Mouse (Mus musculus) CH12.LX (cell line): Measurements from ENCODE around the gene Eras. TPM values are rescaled to one million over a fixed set of nuclear protein-coding genes. Genes with fewer than 3 reads are reported as not detected.
A peak's percentile ranks its signal among the peaks of the same experiment; 100 is the strongest.

Source experiments
- DNase-seq: peaks from one replicate; pipeline ENCODE4 v3.0.0-alpha.2; 2013; ENCODE audit errors: extremely low read depth
- H3K27ac ChIP-seq: 2 replicates; pipeline ENCODE4 v1.5.1; 2012; ENCODE audit warnings: low read depth, mild to moderate bottlenecking, control low read depth, moderate library complexity; ENCODE audit not compliant: insufficient read depth
- H3K27me3 ChIP-seq: replicated peaks from 2 replicates; pipeline ENCODE3; 2012; ENCODE audit warnings: inconsistent platforms
- H3K36me3 ChIP-seq, 2 experiments: replicated peaks in 1 of 2; 2 replicates each; pipeline versions ENCODE3 to v1.6.1; 2012; ENCODE audit warnings: inconsistent platforms in 1 of 2, low read length in 1 of 2, mild to moderate bottlenecking in 1 of 2, mixed read lengths in 1 of 2, moderate library complexity in 1 of 2; ENCODE audit not compliant: control insufficient read depth in 1 of 2, insufficient read depth in 1 of 2
- H3K4me1 ChIP-seq, 2 experiments: 2 replicates each; pipeline ENCODE4 v1.6.1; 2012; ENCODE audit warnings: inconsistent platforms in 1 of 2, moderate library complexity in 1 of 2; ENCODE audit not compliant: insufficient read depth in 2 of 2, control insufficient read depth in 1 of 2
- H3K4me2 ChIP-seq: 2 replicates; pipeline ENCODE4 v1.6.1; 2012; ENCODE audit warnings: low read depth, mild to moderate bottlenecking, control low read depth; ENCODE audit not compliant: poor library complexity, insufficient read depth, severe bottlenecking
- H3K4me3 ChIP-seq, 3 experiments: fragments of 150-350 bp in 1 of 3; sonication (generic) in 1 of 3; replicated peaks in 1 of 3; 2 replicates each; pipeline versions ENCODE3 to v1.5.1; 2011 to 2012; ENCODE audit warnings: low read depth in 2 of 3, low read length in 2 of 3, mild to moderate bottlenecking in 2 of 3, moderate library complexity in 2 of 3, control low read depth in 1 of 3, improper control_type of control experiment in 1 of 3, inconsistent platforms in 1 of 3, mixed read lengths in 1 of 3; ENCODE audit not compliant: poor library complexity in 1 of 3
- H3K79me2 ChIP-seq: replicated peaks from 2 replicates; pipeline ENCODE4 v1.6.1; 2012; ENCODE audit warnings: mild to moderate bottlenecking, moderate library complexity; ENCODE audit not compliant: control insufficient read depth, poor library complexity, insufficient read depth, severe bottlenecking; ENCODE audit errors: extremely low read depth
- H3K9ac ChIP-seq: 2 replicates; pipeline ENCODE4 v1.6.1; 2012; ENCODE audit warnings: low read depth, mild to moderate bottlenecking, control low read depth, moderate library complexity; ENCODE audit not compliant: insufficient read depth
- H3K9me3 ChIP-seq: replicated peaks from 2 replicates; pipeline ENCODE3; 2012; ENCODE audit warnings: low read length, inconsistent platforms, mixed read lengths
- BHLHE40 ChIP-seq: IDR thresholded peaks from 2 replicates; pipeline ENCODE4 v1.6.1; 2011; ENCODE audit warnings: mild to moderate bottlenecking, low read depth, low read length, improper control_type of control experiment
- CHD1 ChIP-seq: IDR thresholded peaks from 2 replicates; pipeline ENCODE4 v1.6.1; 2012; ENCODE audit warnings: low read depth, low read length, improper control_type of control experiment, inconsistent platforms
- CHD2 ChIP-seq: IDR thresholded peaks from 2 replicates; pipeline ENCODE4 v1.6.1; 2011; ENCODE audit warnings: low read length, improper control_type of control experiment
- CTCF ChIP-seq, 2 experiments: IDR thresholded peaks in 1 of 2; conservative IDR thresholded peaks in 1 of 2; 2 replicates each; pipeline ENCODE4 v1.5.1; 2011 to 2012; ENCODE audit warnings: low read depth in 2 of 2, low read length in 2 of 2, improper control_type of control experiment in 1 of 2, inconsistent platforms in 1 of 2, mild to moderate bottlenecking in 1 of 2, moderate library complexity in 1 of 2
- E2F4 ChIP-seq: IDR thresholded peaks from 2 replicates; pipeline ENCODE4 v1.6.1; 2011; ENCODE audit warnings: low read depth, low read length, improper control_type of control experiment; ENCODE audit not compliant: insufficient replicate concordance
- ELF1 ChIP-seq: IDR thresholded peaks from 2 replicates; pipeline ENCODE4 v1.6.1; 2014; ENCODE audit warnings: low read depth, mild to moderate bottlenecking, inconsistent platforms, low read length, improper control_type of control experiment
- ETS1 ChIP-seq: conservative IDR thresholded peaks from 2 replicates; pipeline ENCODE4 v1.6.1; 2012; ENCODE audit warnings: low read depth, mild to moderate bottlenecking, inconsistent platforms, low read length, improper control_type of control experiment, moderate library complexity
- HCFC1 ChIP-seq: IDR thresholded peaks from 2 replicates; pipeline ENCODE4 v1.6.1; 2012; ENCODE audit warnings: low read depth, mild to moderate bottlenecking, inconsistent platforms, low read length, improper control_type of control experiment
- IRF4 ChIP-seq: IDR thresholded peaks from 2 replicates; pipeline ENCODE4 v1.6.1; 2014; ENCODE audit warnings: low read depth, mild to moderate bottlenecking, inconsistent platforms, low read length, improper control_type of control experiment
- JUN ChIP-seq: IDR thresholded peaks from 2 replicates; pipeline ENCODE4 v1.6.1; 2011; ENCODE audit warnings: low read depth, mild to moderate bottlenecking, low read length, improper control_type of control experiment, moderate library complexity; ENCODE audit not compliant: insufficient read depth
- JUND ChIP-seq: conservative IDR thresholded peaks from 2 replicates; pipeline ENCODE4 v1.6.1; 2011; ENCODE audit warnings: low read depth, low read length, improper control_type of control experiment
- MAX ChIP-seq: IDR thresholded peaks from 2 replicates; pipeline ENCODE4 v1.6.1; 2011; ENCODE audit warnings: low read length, improper control_type of control experiment
- MAZ ChIP-seq: IDR thresholded peaks from 2 replicates; pipeline ENCODE4 v1.6.1; 2012; ENCODE audit warnings: low read depth, mild to moderate bottlenecking, inconsistent platforms, low read length, improper control_type of control experiment, moderate library complexity
- MEF2A ChIP-seq: IDR thresholded peaks from 2 replicates; pipeline ENCODE4 v1.6.1; 2014; ENCODE audit warnings: low read depth, mild to moderate bottlenecking, inconsistent platforms, low read length, improper control_type of control experiment, borderline replicate concordance
- MYC ChIP-seq: IDR thresholded peaks from 2 replicates; pipeline ENCODE4 v1.6.1; 2011; ENCODE audit warnings: low read depth, mild to moderate bottlenecking, improper control_type of control experiment, low read length
- NRF1 ChIP-seq: IDR thresholded peaks from 2 replicates; pipeline ENCODE4 v1.6.1; 2014; ENCODE audit warnings: low read depth, mild to moderate bottlenecking, inconsistent platforms, low read length, improper control_type of control experiment, moderate library complexity
- PAX5 ChIP-seq: IDR thresholded peaks from 2 replicates; pipeline ENCODE4 v1.6.1; 2012; ENCODE audit warnings: low read length, inconsistent platforms, mixed read lengths
- POLR2A ChIP-seq: IDR thresholded peaks from 2 replicates; pipeline ENCODE4 v1.6.1; 2011; ENCODE audit warnings: low read depth, mild to moderate bottlenecking, improper control_type of control experiment, low read length
- TCF12 ChIP-seq: IDR thresholded peaks from 2 replicates; pipeline ENCODE4 v1.6.1; 2014; ENCODE audit warnings: low read depth, mild to moderate bottlenecking, inconsistent platforms, low read length, improper control_type of control experiment
- USF1 ChIP-seq: IDR thresholded peaks from 2 replicates; pipeline ENCODE4 v1.6.1; 2014; ENCODE audit warnings: low read depth, mild to moderate bottlenecking, inconsistent platforms, low read length, improper control_type of control experiment
- ZC3H11A ChIP-seq: IDR thresholded peaks from 2 replicates; pipeline ENCODE4 v1.6.1; 2012; ENCODE audit warnings: low read depth, mild to moderate bottlenecking, inconsistent platforms, low read length, improper control_type of control experiment
- ZKSCAN1 ChIP-seq: IDR thresholded peaks from 2 replicates; pipeline ENCODE4 v1.6.1; 2012; ENCODE audit warnings: low read depth, inconsistent platforms, low read length, improper control_type of control experiment, borderline replicate concordance
- dilution Hi-C: fragments of 300-500 bp; cut with MboI; formaldehyde crosslinking; loops from 2 replicates; pipeline ENCODE4 v1.14.3; 2020; ENCODE audit warnings: low sequenced_read_pairs; ENCODE audit not compliant: extremely low pct_unique_long_range_greater_than_20kb, extremely low pct_ligation_motif_present
- in situ Hi-C: fragments of 300-500 bp; cut with MboI; formaldehyde crosslinking; loops from 3 replicates; pipeline ENCODE4 v1.14.3; 2019; ENCODE audit warnings: low sequenced_read_pairs, low pct_ligation_motif_present, low pct_unique_long_range_greater_than_20kb, mixed read lengths
- polyA plus RNA-seq: library from polyadenylated mRNA; unstranded; fragments of >175 nt; gene quantifications from 2 replicates; pipeline ENCODE4 v1.2.1, GENCODE M21; 2012; ENCODE audit warnings: low read depth; ENCODE audit not compliant: insufficient read length
- total RNA-seq, 2 experiments: library from RNA; depleted of rRNA; stranded (reverse); fragments of 300-350 nt in 1 of 2; fragments of >200 nt in 1 of 2; gene quantifications; 2 replicates each; pipeline ENCODE4 v1.2.3; 2012 to 2014

Gene Eras
- total and polyA plus RNA-seq, 3 experiments, result not detected

DNA sequence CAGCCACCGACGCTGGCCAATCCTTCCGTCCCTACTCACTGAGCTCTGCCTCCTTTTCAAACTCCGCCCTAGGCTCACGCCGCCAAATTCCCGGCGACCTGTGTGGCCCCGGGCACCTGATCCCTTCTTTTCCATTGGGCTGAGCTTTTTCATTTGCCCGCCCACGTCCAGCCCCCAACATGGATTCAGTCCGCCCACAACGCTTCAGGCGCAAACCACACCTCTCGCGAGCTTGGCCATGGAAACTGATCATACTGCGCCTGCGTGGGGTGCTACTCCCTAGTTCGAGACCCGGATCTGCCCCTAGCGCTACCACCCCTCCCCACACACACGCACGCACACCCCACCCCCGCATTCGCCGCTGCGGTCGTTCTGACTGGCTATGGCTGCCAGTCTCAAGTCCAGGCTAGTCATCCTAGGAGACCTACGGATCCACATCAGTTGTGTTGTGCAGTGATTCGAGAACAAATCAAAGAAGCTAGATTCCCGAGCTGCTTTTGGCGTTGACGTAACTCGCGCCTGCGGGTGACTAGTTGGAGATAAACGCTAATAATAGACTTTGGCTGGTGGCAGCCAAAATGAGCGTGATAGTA, 19.6 kb upstream of the Eras start:
- no peak for TF ChIP-seq CTCF (conservative IDR thresholded peaks at IDR 0.05 in 1 of 2, IDR thresholded peaks at IDR 0.05 in 1 of 2; ENCODE audit: low read depth in 2 of 2, low read length in 2 of 2)
- TF ChIP-seq POLR2A, result peak; percentile 54; the same call in 1 of the 2 replicates
- peak; percentile 65; the same call in 1 of the 2 replicates for TF ChIP-seq MAZ
- no peak for TF ChIP-seq IRF4
- no peak for TF ChIP-seq JUN
- no peak for TF ChIP-seq CHD1
- TF ChIP-seq BHLHE40, result peak; percentile 16; the same call in 1 of the 2 replicates
- peak; percentile 21; the same call in 1 of the 2 replicates for TF ChIP-seq MEF2A
- TF ChIP-seq HCFC1, result peak; percentile 57
- TF ChIP-seq PAX5, result no peak
- TF ChIP-seq CHD2, result peak; percentile 97
- peak; percentile 86 for TF ChIP-seq NRF1
- no peak for TF ChIP-seq ZKSCAN1
- no peak for TF ChIP-seq ETS1
- no peak for TF ChIP-seq ZC3H11A
- TF ChIP-seq MYC, result no peak
- TF ChIP-seq E2F4, result no peak
- no peak for TF ChIP-seq JUND
- no peak for TF ChIP-seq MAX
- TF ChIP-seq USF1, result no peak; the same call in 1 of the 2 replicates
- TF ChIP-seq TCF12, result 0 out of 2 replicates have a peak, but pooled peaks have one; percentile 24
- TF ChIP-seq ELF1, result peak; percentile 42; the same call in 1 of the 2 replicates
- TF ChIP-seq, all 38 proteins: peak for 9
- Histone ChIP-seq H3K4me1 (peaks cover 0 to 4% of the 10 kb centered on the region in 2 experiments; a peak in 1 of 4 replicates), H3K79me2 (no peaks in the 10 kb centered on the region), H3K4me2 (0 out of 2 replicates have a peak overlapping the region, but pooled peaks have one; percentile 75), H3K27me3 (no peaks in the 10 kb centered on the region), H3K4me3 (peak overlapping the region; percentile 52 to 58 (median 58)), H3K27ac (no peak overlapping the region), H3K9ac (peak overlapping the region; percentile 79), H3K36me3 (peaks cover 4 to 15% of the 10 kb centered on the region in 2 experiments), H3K9me3 (no peaks in the 10 kb centered on the region)
- in situ Hi-C loops (no loop called here), dilution Hi-C loops (no loop called here)
- DNase-seq, result peak; percentile 94
